Mouse (Mus musculus): ENCODE measurements around the gene Usp42.

The Usp42 gene

GRCm38 (mm10) chr5:143690392-143690791 lies 41.7 kb downstream of the Usp42 start:
- no peak for DNase-seq (ENCODE audit: low read depth)

GRCm38 (mm10) chr5:143687589-143687988 lies 44.5 kb downstream of the Usp42 start:
- DNase-seq (ENCODE audit: low read depth), result no peak

GRCm38 (mm10) chr5:143686456-143686855 lies 45.6 kb downstream of the Usp42 start:
- DNase-seq (ENCODE audit: low read depth), result no peak

GRCm38 (mm10) chr5:143684911-143685390 lies 47.1 kb downstream of the Usp42 start:
- no peak for DNase-seq (ENCODE audit: low read depth)

GRCm38 (mm10) chr5:143683696-143684095 lies 48.4 kb downstream of the Usp42 start:
- DNase-seq (ENCODE audit: low read depth), result no peak

- no peak for DNase-seq (ENCODE audit: low read depth)
These were observed 52.4 kb downstream of the Usp42 start for GRCm38 (mm10) chr5:143679654-143680053.

- DNase-seq (ENCODE audit: low read depth), result no peak
These were observed 53.3 kb downstream of the Usp42 start for GRCm38 (mm10) chr5:143678634-143679271.

- DNase-seq (ENCODE audit: low read depth), result no peak
These were observed 54.7 kb downstream of the Usp42 start for GRCm38 (mm10) chr5:143677363-143677762.

GRCm38 (mm10) chr5:143676218-143676985 lies 55.7 kb downstream of the Usp42 start:
- no peak for DNase-seq (ENCODE audit: low read depth)

GRCm38 (mm10) chr5:143674576-143674975 lies 57.5 kb downstream of the Usp42 start:
- no peak for DNase-seq (ENCODE audit: low read depth)

GRCm38 (mm10) chr5:143670740-143671415 lies 61.2 kb downstream of the Usp42 start:
- no peak for DNase-seq (ENCODE audit: low read depth)

GRCm38 (mm10) chr5:143669839-143670238 lies 62.2 kb downstream of the Usp42 start:
- no peak for DNase-seq (ENCODE audit: low read depth)

GRCm38 (mm10) chr5:143669393-143669792 lies 62.7 kb downstream of the Usp42 start:
- no peak for DNase-seq (ENCODE audit: low read depth)

- DNase-seq (ENCODE audit: low read depth), result no peak
These were observed 63.2 kb downstream of the Usp42 start for GRCm38 (mm10) chr5:143668884-143669283.

- no peak for DNase-seq (ENCODE audit: low read depth)
These were observed 66.1 kb downstream of the Usp42 start for GRCm38 (mm10) chr5:143666015-143666414.

GRCm38 (mm10) chr5:143665561-143665960 lies 66.5 kb downstream of the Usp42 start:
- no peak for DNase-seq (ENCODE audit: low read depth)

- no peak for DNase-seq (ENCODE audit: low read depth)
These were observed 68.9 kb downstream of the Usp42 start for GRCm38 (mm10) chr5:143663074-143663687.
